Mouse (Mus musculus) liver, postnatal 0 days (tissue): Measurements from ENCODE around the gene 1600002K03Rik. TPM values are rescaled to one million over a fixed set of nuclear protein-coding genes. Genes with fewer than 3 reads are reported as not detected.
A peak's percentile ranks its signal among the peaks of the same experiment; 100 is the strongest.

Source experiments
- ATAC-seq: fragments of 200-750 bp; cut with Nextera tagmentation; 2 replicates; pipeline ENCODE4 v1.8.0; 2017; ENCODE audit warnings: mild to moderate bottlenecking, moderate library complexity
- DNase-seq: peaks from one replicate; pipeline ENCODE4 v3.0.0-alpha.2; 2016
- H3K27ac ChIP-seq: fragments of 300-500 bp; sonication (generic); 2 replicates; pipeline ENCODE4 v1.5.1; 2014; ENCODE audit warnings: antibody characterized with exemption, moderate library complexity, mild to moderate bottlenecking, low read depth
- H3K27me3 ChIP-seq: fragments of 300-500 bp; sonication (generic); 2 replicates; pipeline ENCODE4 v1.6.1; 2014; ENCODE audit warnings: low read length, control low read depth, mixed read lengths; ENCODE audit not compliant: insufficient read depth
- H3K36me3 ChIP-seq: fragments of 300-500 bp; sonication (generic); replicated peaks from 2 replicates; pipeline ENCODE4 v1.6.1; 2014; ENCODE audit warnings: mild to moderate bottlenecking, control low read depth, low read length, moderate library complexity, mixed read lengths; ENCODE audit not compliant: insufficient read depth
- H3K4me1 ChIP-seq: fragments of 300-500 bp; sonication (generic); 2 replicates; pipeline ENCODE4 v1.6.1; 2014; ENCODE audit warnings: antibody characterized with exemption, mild to moderate bottlenecking, control low read depth; ENCODE audit not compliant: insufficient read depth
- H3K4me2 ChIP-seq: fragments of 300-500 bp; sonication (generic); 2 replicates; pipeline ENCODE4 v1.6.1; 2014; ENCODE audit warnings: low read depth, mild to moderate bottlenecking, low read length, moderate library complexity, mixed read lengths
- H3K4me3 ChIP-seq: fragments of 300-500 bp; sonication (generic); 2 replicates; pipeline ENCODE4 v1.5.1; 2014; ENCODE audit warnings: low read depth, low read length
- H3K9ac ChIP-seq: fragments of 300-500 bp; sonication (generic); replicated peaks from 2 replicates; pipeline ENCODE4 v1.6.1; 2014; ENCODE audit warnings: mild to moderate bottlenecking, moderate library complexity
- H3K9me3 ChIP-seq: fragments of 300-500 bp; sonication (generic); 2 replicates; pipeline ENCODE4 v1.6.1; 2016; ENCODE audit warnings: mild to moderate bottlenecking, control low read depth, low read length, mixed read lengths
- CTCF ChIP-seq: sonication (generic); IDR thresholded peaks from 2 replicates; pipeline ENCODE4 v1.5.1; 2016; ENCODE audit warnings: antibody characterized with exemption, low read depth
- EP300 ChIP-seq: IDR thresholded peaks from 2 replicates; pipeline ENCODE4 v1.6.1; 2016; ENCODE audit warnings: antibody characterized with exemption, low read depth, mild to moderate bottlenecking
- WGBS: fragments of 180-500 bp; shearing (Covaris S2); extraction: QIAGEN DNeasy Blood & Tissue Kit; methylation state at CpG from one replicate; pipeline ENCODE4 v1.1.7; 2014; ENCODE audit not compliant: insufficient replicate concordance; 5-methylcytosine and 5-hydroxymethylcytosine counted together
- polyA plus RNA-seq: library from polyadenylated mRNA; unstranded; fragments of >200 nt; fragmentation: Nextera tagmentation; extraction: Ambion mirVana; gene quantifications from 2 replicates; pipeline ENCODE4 v1.2.1, GENCODE M21; 2015

The 1600002K03Rik gene
- polyA plus RNA-seq, 1 experiment from 2014 or later = 6.8 TPM

- Histone ChIP-seq H3K9me3 (no peaks in the 10 kb centered on the region), H3K4me1 (peaks cover 56% of the 10 kb centered on the region), H3K36me3 (peaks cover 26% of the 10 kb centered on the region), H3K4me2 (no peak overlapping the region), H3K4me3 (no peak overlapping the region), H3K9ac (no peak overlapping the region), H3K27me3 (peaks cover 6% of the 10 kb centered on the region), H3K27ac (no peak overlapping the region)
- TF ChIP-seq EP300 (no peak), CTCF (no peak)
- WGBS = 88% methylated on average over 12 of the region's 12 CpGs
- DNase-seq (no peak), ATAC-seq (no peak)
Measured at GRCm38 (mm10) chr10:80144159-80144558, 28.6 kb upstream of the 1600002K03Rik start.

GRCm38 (mm10) chr10:80144864-80145838, 27.6 kb upstream of the 1600002K03Rik start:
- Histone ChIP-seq H3K27me3 (no peaks in the 10 kb centered on the region), H3K4me2 (peak overlapping the region; percentile 96; the same call in 1 of the 2 replicates), H3K36me3 (peaks cover 26% of the 10 kb centered on the region), H3K27ac (0 out of 2 replicates have a peak overlapping the region, but pooled peaks have one; percentile 99), H3K4me1 (peaks cover 50% of the 10 kb centered on the region), H3K4me3 (no peak overlapping the region), H3K9ac (no peak overlapping the region), H3K9me3 (no peaks in the 10 kb centered on the region)
- peak; percentile 83 for DNase-seq
- ATAC-seq = no peak
- 76% methylated on average over 20 of the region's 20 CpGs for WGBS
- TF ChIP-seq EP300 = no peak; the same call in 1 of the 2 replicates
- peak; percentile 92 for TF ChIP-seq CTCF

- Histone ChIP-seq H3K27ac (peak overlapping the region; percentile 99), H3K27me3 (no peaks in the 10 kb centered on the region), H3K9me3 (no peaks in the 10 kb centered on the region), H3K9ac (peak overlapping the region; percentile 70), H3K36me3 (peaks cover 26% of the 10 kb centered on the region), H3K4me2 (peak overlapping the region; percentile 96), H3K4me3 (no peak overlapping the region), H3K4me1 (peaks cover 46% of the 10 kb centered on the region)
- DNase-seq (peak; percentile 76), ATAC-seq (no peak)
- TF ChIP-seq CTCF = no peak
- no peak for TF ChIP-seq EP300
- WGBS = 63% methylated on average over 6 of the region's 6 CpGs
Measured at GRCm38 (mm10) chr10:80145896-80146295, 26.8 kb upstream of the 1600002K03Rik start.

- Histone ChIP-seq H3K9me3 (no peaks in the 10 kb centered on the region), H3K27ac (peak overlapping the region; percentile 99), H3K9ac (peak overlapping the region; percentile 70), H3K4me2 (peak overlapping the region; percentile 96), H3K36me3 (peaks cover 29% of the 10 kb centered on the region), H3K4me3 (no peak overlapping the region), H3K27me3 (no peaks in the 10 kb centered on the region), H3K4me1 (peaks cover 45% of the 10 kb centered on the region)
- ATAC-seq = no peak
- 66% methylated on average over 4 of the region's 4 CpGs for whole genome bisulfite sequencing
- no peak for DNase-seq
- no peak for TF ChIP-seq EP300
- no peak for TF ChIP-seq CTCF
Measured at GRCm38 (mm10) chr10:80146568-80147011, 26.2 kb upstream of the 1600002K03Rik start.

- Histone ChIP-seq H3K27me3 (no peaks in the 10 kb centered on the region), H3K9ac (peak overlapping the region; percentile 70), H3K9me3 (no peaks in the 10 kb centered on the region), H3K4me3 (peak overlapping the region; percentile 90), H3K36me3 (peaks cover 30% of the 10 kb centered on the region), H3K4me2 (peak overlapping the region; percentile 96), H3K4me1 (peaks cover 49% of the 10 kb centered on the region), H3K27ac (peak overlapping the region; percentile 99)
- ATAC-seq (no peak), DNase-seq (no peak)
- 49% methylated on average over 5 of the region's 5 CpGs for WGBS
- TF ChIP-seq EP300 = no peak
- no peak for TF ChIP-seq CTCF
Measured at GRCm38 (mm10) chr10:80147146-80147718, 25.5 kb upstream of the 1600002K03Rik start.
